Mouse (Mus musculus) heart, adult 8-10 months (tissue): Measurements from ENCODE around the gene Lzts2. TPM values are rescaled to one million over a fixed set of nuclear protein-coding genes. Genes with fewer than 3 reads are reported as not detected.

Experiments
- DNase-seq: peaks from one replicate; pipeline ENCODE4 v3.0.0; 2022; ENCODE audit warnings: low spot score
- total RNA-seq, 4 experiments: library from RNA; stranded (reverse); gene quantifications; 2 replicates each; pipeline ENCODE4 v1.2.4; 2022

Lzts2 gene
- total RNA-seq, result 10 to 100 TPM; 53.9 to 70.5 (median 63.8) TPM

DNA sequence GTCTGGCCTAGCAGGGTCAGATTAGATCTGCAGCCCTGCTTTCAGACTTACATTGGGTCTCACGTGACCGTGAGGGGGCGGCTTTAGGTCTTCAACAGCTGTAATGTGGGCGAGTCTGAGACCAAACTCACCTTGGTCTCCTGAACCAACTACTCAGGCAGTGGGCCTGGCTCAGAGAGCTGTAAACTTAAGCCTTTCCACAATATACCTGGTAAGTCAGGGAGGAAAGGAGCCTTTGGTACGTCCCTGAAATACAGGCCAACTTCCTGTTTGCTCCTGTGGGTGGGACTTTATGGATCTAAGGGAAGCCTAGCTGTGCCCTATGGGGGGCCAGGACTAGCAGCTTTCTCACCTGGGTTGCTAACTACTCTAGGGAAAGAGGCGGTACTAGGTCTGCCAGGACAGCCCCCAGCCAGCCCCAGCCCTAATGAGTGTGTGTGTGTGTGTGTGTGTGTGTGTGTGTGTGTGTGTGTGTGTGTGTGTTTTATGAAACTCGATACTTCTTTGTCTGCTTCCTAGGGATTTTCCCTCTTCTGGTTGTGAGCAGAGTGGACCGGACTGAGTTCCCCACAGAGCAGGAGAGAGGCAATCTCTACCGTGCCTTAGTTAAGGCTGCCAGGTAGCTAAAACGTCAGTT is at the start of gene Lzts2:
Gene Lzts2 (plus strand): TSS at position 80 of the 637 bp plus-strand sequence.
- DNase-seq, result no peak

DNA sequence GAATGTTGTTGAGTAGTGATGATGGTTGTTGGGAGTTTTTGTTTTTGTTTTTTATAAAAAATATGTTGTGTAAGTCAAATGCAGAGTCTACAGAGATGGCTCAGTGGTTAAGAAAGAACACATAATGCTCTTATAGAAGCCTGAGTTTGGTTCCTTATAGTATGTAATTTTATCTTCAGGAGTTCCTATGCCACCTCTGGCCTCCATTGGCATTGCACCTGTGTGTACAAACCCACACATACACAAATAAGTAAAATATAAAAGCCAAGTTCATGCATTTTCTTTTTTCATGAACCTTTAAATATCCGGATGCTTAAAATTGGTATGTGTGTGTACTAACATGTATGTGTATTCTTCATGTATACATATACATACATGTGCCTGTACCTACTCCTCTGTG is 48.2 kb upstream of the Lzts2 start:
- DNase-seq, result no peak

GRCm38 (mm10) chr19:44968329-44968728 is 45.9 kb upstream of the Lzts2 start:
- DNase-seq, result no peak

GRCm38 (mm10) chr19:44976636-44977035 is 37.6 kb upstream of the Lzts2 start:
- no peak for DNase-seq

- DNase-seq, result no peak
Observed at GRCm38 (mm10) chr19:44977148-44977547, 37.1 kb upstream of the Lzts2 start.

DNA sequence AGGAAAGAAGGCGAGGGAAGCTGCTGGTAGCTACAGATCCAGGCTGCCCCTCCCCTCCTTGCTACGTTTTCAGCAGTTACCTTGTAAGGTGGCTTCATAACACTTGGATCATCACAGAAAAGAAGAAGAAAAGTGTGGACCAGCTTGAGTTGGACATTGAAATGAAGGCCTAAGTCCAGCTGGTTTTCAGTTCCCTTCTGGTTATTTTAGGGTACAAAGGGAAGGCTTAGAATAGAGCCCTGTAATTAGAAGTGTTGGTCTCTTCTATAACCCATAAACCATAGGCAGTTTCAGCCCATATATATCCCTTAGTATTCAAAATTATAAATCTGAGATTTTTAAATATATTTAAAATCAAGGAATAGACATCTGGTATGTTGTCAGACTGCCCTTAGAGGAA is 33.4 kb upstream of the Lzts2 start:
- no peak for DNase-seq

DNA sequence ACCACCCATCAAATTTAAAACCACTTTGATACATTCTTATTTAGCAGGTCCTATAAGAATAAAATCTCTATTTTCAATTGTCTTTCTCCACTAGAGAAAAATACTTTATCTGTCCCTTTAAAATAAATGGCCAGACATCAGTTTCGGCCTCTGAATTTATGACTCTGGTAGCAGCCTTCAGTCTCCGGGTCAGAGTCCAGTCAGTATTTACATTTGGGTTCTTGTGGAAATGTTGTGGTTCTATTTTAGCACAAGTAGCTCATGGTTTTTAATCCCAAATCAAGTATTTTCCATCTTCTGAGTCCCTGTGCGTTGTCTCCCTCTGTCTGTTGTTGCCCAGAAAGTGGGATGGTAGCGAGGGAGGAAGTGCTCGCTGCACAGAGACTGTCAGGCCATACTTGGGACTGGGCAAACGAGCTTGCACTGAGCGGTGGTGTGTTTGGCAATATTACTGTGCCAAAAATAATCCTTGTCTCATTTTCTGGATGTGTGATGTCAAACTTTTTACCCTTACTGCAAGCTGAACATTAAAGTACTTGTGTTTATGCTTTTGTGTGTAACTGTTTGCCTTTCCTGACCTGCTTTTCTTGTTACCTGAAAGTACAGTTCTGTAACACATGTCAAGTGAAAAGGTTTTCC is 31.6 kb upstream of the Lzts2 start:
- DNase-seq, result no peak

GRCm38 (mm10) chr19:44983366-44983765 is 30.8 kb upstream of the Lzts2 start:
- no peak for DNase-seq

DNA sequence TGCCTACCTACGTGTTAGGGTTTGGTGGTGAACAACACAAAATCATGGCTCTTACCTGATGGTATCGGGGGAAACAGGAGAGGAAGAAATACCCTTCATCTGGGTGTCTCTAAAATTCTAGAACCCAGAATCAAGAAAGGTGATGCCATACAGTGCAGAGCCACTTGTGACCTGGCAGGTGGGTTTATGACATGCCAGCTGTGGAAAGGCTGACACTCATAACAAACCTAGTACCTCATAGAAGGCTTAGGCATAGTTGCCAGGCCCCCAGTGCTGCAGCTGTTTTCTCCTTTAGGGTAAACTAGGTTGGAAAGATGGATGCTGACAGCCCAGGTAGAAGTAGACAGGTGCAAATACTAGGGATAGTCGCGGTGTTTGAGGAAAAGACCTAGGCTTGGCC is 29.8 kb upstream of the Lzts2 start:
- DNase-seq, result no peak

- DNase-seq, result no peak
Observed at GRCm38 (mm10) chr19:44985159-44985988, 28.8 kb upstream of the Lzts2 start.

DNA sequence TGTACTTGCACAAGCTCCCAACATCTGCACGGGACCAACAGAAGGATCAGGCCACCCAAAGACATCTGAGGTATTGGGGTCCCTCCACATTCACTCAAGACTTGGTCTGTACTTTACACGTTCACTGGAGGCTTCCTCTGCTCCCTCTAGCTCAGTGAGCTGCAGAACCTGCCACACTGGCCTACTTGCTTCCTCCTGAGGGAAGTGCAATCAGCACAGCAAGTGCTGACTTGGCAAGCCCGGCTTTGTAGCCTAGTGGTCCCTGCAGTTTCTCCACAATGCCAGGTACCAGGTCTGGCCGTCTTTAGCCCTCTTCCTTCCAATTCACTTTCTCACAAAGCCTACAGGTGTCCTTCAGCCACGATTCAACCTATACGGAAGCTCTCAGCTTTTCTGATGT is 27.2 kb upstream of the Lzts2 start:
- DNase-seq, result no peak

- DNase-seq, result no peak
Observed at GRCm38 (mm10) chr19:44987851-44988250, 26.4 kb upstream of the Lzts2 start.

DNA sequence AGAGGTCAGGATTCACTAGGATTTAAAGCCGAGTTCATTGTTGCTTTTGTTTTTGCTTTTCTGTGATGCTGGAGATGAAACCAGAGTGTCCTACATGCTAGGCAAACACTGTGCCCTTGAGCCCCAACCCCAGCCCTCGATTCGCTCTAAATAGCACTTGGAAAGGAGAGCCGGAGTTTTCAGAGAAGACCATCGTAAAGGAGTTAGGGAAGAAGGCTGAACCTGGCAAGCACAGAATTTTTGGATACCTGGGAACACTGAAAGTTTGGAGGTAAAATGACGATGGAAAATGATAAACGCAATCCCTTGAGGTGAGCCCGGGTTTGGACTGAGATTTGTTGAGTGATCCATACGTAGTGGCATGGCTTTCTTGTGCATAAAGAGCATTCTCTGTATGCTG is 25.9 kb upstream of the Lzts2 start:
- DNase-seq, result no peak

- DNase-seq, result no peak
Observed at GRCm38 (mm10) chr19:44988831-44989566, 25.2 kb upstream of the Lzts2 start, which contains the start of gene Sema4g. Sema4g (plus strand) TSS chr19:44989101.

DNA sequence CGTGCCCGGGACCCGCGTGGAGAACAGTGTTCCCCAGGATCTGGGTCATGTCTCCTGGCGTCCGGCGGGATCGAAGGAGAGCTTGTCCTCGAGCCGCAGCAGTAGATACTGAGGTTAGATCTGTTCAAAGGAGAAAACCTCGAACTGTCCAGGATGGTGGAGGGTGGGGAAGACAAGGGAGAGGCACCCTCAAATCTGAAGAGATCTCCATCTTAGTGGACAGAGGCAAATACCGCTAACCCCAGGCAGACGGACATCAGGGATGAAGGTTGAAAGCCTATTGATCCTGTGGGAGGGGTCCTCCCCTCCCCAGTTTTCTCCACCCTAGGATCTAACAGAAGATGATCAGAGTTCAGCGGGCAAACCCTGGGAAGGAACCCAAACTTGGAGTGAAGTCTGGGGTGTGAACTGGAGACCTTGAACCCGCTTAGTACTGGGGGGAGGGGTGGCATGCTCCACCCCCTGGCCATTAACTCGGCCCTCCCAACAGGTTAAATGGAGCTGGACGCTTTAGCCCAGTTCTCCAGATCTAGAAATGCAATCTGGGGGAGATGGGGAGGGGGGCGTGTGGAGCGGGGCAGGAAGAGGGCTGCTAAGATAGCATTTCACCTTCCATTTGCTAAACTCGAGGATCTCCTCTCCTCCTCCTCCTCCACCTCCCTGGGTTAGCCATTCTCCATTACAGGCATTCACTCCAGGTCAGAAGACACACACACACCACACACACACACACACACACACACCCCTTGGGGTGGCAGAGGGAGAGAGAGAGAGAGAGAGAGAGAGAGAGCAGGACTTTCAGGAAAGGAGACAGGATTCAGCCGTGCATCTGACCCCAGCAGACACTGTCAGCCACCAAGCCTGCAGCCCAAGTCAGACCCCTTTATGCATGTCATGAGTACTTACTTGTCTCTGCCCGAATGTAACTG is 24.4 kb upstream of the Lzts2 start:
- DNase-seq, result no peak

GRCm38 (mm10) chr19:44991031-44991430 is 23.2 kb upstream of the Lzts2 start:
- DNase-seq, result no peak

- DNase-seq, result no peak
Observed at GRCm38 (mm10) chr19:44992246-44992645, 22.0 kb upstream of the Lzts2 start.

DNA sequence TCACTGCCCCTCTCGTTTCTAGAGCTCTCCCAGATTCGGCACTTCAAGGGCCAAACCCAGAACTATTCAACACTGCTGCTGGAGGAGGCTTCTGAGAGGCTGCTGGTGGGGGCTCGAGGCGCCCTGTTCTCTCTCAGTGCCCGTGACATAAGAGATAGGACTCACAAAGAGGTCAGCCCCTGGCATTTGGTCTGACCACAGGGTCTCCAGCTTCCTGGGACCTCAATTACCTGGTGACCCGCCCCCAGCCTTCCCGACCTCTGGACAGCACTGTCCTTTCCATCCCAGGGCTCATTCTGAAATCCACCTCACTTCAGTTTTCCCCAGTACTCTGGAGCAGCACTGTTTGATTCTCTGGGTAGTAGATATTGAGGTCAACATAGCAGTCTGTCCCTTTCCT is 21.5 kb upstream of the Lzts2 start:
- no peak for DNase-seq

DNA sequence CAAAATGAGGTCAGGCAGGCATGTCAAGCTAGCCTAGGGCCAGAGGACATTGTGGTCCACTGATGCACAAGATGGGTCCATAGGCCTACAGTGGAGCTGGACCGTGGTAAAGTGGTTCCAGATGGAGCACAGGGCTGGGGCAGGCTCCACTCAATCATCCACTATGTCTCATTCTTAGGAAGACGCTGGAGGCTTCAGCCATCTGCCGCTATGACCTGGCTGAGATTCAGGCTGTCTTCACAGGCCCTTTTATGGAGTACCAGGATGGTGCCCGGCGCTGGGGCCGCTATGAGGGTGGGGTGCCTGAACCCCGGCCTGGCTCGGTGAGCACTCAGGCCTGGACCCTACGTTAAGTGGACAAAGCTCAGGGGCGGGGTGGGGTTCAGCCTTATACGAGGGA is 16.4 kb upstream of the Lzts2 start:
- DNase-seq, result no peak

GRCm38 (mm10) chr19:44999647-45000046 is 14.6 kb upstream of the Lzts2 start:
- no peak for DNase-seq

- DNase-seq, result no peak
Observed at GRCm38 (mm10) chr19:45002301-45002700, 11.9 kb upstream of the Lzts2 start.
